Mouse (Mus musculus) thymus, postnatal 14 days (tissue): Measurements from ENCODE around the gene Cobll1.
"Not testable (repeated sequence)": the region's sequence is repeated elsewhere in the genome, so short reads cannot be mapped to it uniquely, and the experiment has no call there.

Experiments
- DNase-seq: peaks from one replicate; pipeline ENCODE4 v3.0.0; 2021

Gene Cobll1

GRCm38 (mm10) chr2:65238964-65239570, at the start of gene Cobll1:
TSS of gene Cobll1 (minus strand) at chr2:65239403.
- DNase-seq: peak; percentile 50

GRCm38 (mm10) chr2:65288696-65289095, 49.5 kb upstream of the Cobll1 start:
- no peak for DNase-seq

GRCm38 (mm10) chr2:65285380-65285779, 46.2 kb upstream of the Cobll1 start:
- no peak for DNase-seq

GRCm38 (mm10) chr2:65282979-65283378, 43.8 kb upstream of the Cobll1 start:
- no peak for DNase-seq

- no peak for DNase-seq
Measured at GRCm38 (mm10) chr2:65279029-65279690, 40.0 kb upstream of the Cobll1 start.

- no peak for DNase-seq
Measured at GRCm38 (mm10) chr2:65275443-65276061, 36.3 kb upstream of the Cobll1 start.

GRCm38 (mm10) chr2:65273910-65274309, 34.7 kb upstream of the Cobll1 start:
- DNase-seq: no peak

- no peak for DNase-seq
Measured at GRCm38 (mm10) chr2:65268731-65269130, 29.5 kb upstream of the Cobll1 start.

- no peak for DNase-seq
Measured at GRCm38 (mm10) chr2:65267834-65268233, 28.6 kb upstream of the Cobll1 start.

- no peak for DNase-seq
Measured at GRCm38 (mm10) chr2:65266576-65267299, 27.5 kb upstream of the Cobll1 start.

- DNase-seq: no peak
Measured at GRCm38 (mm10) chr2:65262251-65262650, 23.0 kb upstream of the Cobll1 start.

GRCm38 (mm10) chr2:65260828-65261227, 21.6 kb upstream of the Cobll1 start:
- not testable (repeated sequence) for DNase-seq

- no peak for DNase-seq
Measured at GRCm38 (mm10) chr2:65260400-65260799, 21.2 kb upstream of the Cobll1 start.

GRCm38 (mm10) chr2:65257446-65257845, 18.2 kb upstream of the Cobll1 start:
- no peak for DNase-seq

- DNase-seq: no peak
Measured at GRCm38 (mm10) chr2:65256494-65257254, 17.5 kb upstream of the Cobll1 start.

GRCm38 (mm10) chr2:65250589-65251104, 11.4 kb upstream of the Cobll1 start:
- no peak for DNase-seq

- no peak for DNase-seq
Measured at GRCm38 (mm10) chr2:65249575-65249974, 10.4 kb upstream of the Cobll1 start.

GRCm38 (mm10) chr2:65240173-65240745, 1.1 kb upstream of the Cobll1 start:
- no peak for DNase-seq

GRCm38 (mm10) chr2:65238171-65238963, 836 bp downstream of the Cobll1 start:
- peak; percentile 60 for DNase-seq

GRCm38 (mm10) chr2:65237610-65238170, 1.5 kb downstream of the Cobll1 start:
- DNase-seq: peak; percentile 55

- no peak for DNase-seq
Measured at GRCm38 (mm10) chr2:65237116-65237515, 2.1 kb downstream of the Cobll1 start.
